Mouse (Mus musculus) fat pad, adult 2 months (tissue): ENCODE measurements around the gene Slc30a5.
A peak's percentile ranks its signal among the peaks of the same experiment; 100 is the strongest.
"Not testable (repeated sequence)": the region's sequence is repeated elsewhere in the genome, so short reads cannot be mapped to it uniquely, and the experiment has no call there.

Experiments
- DNase-seq: peaks from one replicate; pipeline ENCODE4 v3.0.0-alpha.2; 2011; ENCODE audit warnings: low read depth, low spot score; ENCODE audit errors: extremely low read depth

The Slc30a5 gene

DNA sequence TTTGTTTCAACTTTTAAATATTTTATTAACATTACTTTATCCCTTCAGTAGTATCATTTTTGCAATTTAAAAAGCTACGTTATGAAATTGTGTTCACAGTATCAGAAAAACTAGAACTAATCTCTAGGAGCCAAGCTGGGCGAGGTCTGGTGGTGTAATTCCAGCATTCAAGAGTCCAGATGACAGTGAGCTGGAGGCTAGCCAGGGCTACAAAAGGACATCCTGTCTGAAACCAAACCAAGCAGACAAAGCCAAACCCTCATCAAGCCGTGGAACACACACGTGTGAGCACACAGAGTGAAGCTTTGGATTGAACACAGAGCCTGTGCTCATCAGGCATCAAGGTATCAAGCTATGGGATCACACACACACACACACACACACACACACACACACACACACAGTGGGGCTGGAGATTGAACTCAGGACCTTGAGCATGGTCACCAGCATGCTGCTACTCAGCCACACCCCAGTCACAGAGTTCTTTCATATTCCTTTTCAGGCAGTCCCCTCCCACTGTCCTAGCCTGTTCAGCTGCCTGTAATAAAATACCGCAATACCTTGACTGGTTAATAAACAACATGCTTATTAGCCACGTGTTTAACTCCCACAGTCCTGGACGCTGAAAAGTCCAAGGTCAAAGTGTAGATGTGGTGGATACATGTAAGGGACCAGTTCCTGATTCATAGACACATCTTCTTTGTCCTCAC is 9.9 kb upstream of the Slc30a5 start:
- DNase-seq: no peak

DNA sequence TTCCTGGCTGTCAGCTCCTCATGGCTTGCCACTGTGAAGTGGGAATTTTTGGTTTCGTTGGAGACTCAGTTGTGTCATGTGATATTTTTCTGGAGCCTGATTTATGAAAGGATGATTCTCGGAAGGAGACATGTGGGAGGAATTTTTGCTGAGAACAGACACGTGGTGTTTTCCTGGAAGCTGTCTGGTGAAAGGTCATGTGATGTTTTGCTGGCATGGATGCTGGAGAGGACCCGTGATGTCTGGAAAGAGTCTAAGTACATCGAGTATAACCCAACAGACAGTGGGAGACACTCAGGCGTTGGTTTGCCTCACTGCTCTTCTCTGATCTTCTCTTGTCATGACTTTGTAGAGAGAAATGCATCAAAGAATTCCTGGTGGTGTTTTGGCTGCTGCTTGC is 8.5 kb upstream of the Slc30a5 start:
- no peak for DNase-seq

DNA sequence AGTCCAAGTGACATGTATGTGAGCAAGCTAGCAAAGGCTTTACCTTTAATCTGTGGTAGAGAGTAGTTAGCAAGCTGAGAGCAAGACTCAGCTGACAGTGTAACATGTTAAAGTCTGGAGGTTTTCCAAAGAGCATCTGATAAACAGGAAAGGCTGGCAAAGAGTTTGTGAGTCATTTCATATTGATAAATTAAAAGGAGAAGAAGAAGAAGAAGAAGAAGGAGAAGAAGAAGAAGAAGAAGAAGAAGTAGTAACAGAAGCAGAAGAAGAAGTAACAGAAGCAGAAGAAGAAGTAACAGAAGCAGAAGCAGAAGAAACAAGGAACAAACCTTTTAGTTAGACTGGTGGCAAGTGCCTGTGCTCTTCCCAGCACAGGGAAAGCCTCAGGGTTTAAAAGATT is 1.6 kb upstream of the Slc30a5 start:
- DNase-seq: no peak

DNA sequence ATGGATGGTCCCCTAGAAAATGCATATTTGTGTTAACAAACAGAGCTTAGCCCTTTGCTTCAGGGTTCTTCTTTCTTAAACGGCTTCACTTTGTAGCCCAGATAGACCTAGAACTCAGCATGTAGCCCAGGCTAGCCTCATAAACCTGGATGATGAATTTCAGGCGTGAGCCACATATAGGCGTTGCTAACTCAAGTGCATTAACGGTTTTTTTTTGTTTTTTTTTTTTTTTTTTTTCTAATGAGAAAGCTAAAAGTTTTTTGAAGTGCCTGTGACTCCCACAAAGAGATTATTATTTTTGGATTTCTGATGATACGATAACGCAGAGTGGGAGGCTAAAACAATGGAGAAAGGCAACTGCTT is 394 bp upstream of the Slc30a5 start:
- DNase-seq: no peak

DNA sequence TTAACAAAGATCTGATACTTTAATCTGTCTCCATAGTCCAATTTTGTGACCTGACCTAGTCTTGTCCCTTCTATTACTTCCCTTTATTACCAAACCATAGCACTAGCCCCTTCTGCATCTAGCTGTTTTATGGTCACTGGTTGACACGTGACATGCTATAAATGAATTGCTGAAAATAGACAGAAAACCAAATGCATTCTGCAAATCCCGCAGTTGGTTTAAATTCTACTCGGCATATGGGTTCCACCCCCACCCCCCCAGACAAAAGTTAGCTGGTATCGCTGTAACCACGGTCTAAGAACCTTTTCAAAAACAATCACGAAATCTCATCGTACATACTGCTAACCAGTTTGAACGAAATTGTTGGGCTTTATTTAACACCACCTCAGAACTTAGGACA is 1.0 kb downstream of the Slc30a5 start:
- no peak for DNase-seq

DNA sequence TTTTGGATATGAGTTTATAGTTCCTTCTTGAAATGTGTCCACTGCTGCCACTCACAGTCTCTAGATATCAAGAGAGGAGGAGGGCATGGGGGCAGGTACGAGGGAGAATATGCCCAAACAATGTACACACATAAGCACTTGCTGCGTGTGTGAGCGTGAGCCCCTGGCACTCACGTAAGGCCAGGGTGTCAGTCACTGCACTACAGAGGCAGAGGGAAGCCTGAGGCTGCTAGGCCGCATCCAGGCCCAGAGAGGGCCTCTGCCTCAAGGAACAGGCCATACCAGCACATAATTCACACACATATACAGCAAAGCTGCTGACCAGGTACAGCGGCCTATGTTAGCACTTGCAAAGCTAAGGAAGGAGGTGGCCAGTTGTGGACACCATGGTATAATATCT is 2.1 kb downstream of the Slc30a5 start:
- no peak for DNase-seq

DNA sequence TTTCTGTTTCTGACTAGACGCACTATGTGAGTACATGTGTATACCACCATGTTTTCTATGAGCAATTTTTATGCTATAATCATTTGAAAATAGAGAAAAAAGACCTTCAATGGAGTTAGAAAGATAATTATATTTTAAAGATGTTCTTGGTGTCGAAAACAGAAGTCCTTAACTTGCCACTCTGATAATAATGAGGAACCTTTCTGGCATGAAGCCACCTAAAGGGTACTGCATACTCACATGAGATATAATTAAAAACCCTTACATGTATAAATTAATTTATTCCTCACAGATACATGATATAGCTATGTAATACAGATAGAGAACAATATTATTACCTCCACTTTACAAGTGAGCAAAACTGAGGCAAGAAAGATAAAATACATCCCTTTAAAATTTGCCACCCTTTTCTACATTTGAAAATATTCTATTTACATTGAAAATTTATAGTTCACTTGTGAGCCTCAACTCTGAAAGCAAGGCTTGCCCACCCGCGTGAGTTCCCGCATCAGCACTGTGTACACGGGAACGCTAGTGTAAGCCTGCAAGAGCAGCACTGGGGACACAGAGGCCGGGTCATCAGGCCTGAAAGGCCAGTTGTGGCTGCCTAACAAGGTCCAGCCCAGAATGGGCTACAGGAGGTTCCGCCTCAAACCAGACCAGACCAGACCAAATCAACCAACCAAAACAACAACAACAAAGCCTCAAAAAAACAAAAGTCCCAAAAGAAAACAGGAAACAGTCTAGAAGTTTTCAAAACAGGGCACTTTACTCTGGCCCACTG is 7.4 kb downstream of the Slc30a5 start:
- DNase-seq: no peak

DNA sequence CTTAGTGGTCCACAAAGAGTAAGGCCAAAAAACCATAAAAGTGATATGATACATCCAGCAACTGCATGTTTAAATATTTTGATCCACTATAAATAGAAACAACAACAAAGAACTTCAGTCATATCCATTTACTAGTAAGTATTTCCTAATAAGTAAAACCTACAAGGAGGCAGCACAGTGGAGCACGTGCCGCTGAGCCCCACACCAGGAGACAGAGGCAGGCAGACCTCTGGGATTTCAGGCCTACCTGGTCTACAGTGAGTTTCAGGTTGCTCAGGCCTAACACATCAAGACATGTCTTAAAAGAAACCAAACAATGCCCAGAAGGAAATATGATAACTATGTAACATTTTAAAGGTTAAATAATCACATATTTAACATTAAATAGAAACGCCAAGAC is 8.3 kb downstream of the Slc30a5 start:
- no peak for DNase-seq

DNA sequence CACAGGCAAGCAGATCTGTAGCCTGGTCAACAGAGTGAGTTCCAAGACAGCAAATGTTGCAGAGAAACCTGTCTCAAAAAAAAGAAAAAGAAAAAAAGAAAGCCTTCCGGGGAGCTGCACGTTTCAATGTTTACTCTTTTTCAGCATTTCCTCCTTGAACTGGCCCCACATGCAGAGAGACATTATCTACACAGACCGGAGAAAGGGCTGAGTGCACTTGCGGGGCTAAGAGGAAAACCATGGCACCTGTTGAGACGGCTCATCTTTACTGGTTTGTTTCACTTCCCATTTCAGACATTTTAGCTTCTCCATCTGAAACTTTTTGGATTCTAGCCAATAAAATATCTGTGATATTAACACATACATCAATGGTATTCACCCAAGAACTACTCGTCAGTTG is 8.9 kb downstream of the Slc30a5 start:
- DNase-seq: no peak

DNA sequence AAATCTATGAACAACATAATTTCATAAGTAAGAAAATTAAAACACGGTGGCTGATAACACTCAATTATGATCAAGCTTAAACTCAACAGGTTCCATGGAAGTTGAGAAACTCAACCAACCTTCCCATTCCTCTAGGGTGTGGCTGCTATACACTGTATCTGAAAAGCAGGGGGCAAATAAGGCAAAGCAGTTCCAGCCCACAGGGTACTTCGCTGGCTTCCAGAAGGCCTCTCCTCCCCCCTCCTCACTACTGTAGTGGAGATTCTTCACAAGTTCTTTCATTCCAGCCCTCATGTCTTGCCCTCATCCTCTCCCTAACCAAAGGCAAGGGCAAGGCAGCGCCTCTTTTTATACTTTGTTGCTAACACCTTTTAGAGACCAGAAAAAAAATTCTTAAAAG is 9.4 kb downstream of the Slc30a5 start:
- no peak for DNase-seq

DNA sequence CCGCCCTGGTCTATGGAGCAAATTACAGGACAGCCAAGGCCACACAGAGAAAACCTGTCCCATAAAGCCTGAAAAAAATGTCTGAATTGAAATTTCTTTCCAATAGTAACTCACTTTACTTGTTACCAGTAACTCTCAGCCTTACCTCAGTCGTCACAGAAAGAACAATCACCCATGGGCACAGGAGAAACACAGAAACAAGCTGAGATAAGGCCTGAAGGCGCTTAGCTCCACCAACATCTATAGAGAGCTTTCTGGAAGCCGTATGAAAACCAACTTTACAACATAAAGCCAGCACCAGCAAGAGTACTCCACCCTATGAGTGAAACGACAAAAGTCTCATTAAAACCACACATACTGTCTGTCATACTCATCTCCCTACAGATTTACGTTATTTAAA is 18.8 kb downstream of the Slc30a5 start:
- no peak for DNase-seq

DNA sequence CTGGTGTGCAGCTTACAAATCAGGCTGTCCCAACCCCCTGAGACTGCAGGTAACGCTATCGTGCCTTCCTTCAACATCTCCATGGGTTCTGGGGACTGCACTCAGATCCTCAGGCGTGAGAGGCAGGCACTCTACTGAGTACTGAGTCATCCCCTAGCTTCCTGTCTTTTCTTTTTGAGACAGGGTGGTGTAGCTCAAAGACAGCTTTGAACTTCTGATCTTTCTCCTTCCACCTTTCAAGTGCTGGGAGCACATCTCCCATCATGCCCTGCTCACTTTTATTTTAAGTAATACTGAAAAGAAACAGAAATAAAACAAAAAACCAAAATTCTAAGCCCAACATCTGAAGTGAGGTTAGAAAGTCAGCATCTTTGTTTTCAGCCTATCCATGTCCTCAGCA is 27.5 kb downstream of the Slc30a5 start:
- no peak for DNase-seq

DNA sequence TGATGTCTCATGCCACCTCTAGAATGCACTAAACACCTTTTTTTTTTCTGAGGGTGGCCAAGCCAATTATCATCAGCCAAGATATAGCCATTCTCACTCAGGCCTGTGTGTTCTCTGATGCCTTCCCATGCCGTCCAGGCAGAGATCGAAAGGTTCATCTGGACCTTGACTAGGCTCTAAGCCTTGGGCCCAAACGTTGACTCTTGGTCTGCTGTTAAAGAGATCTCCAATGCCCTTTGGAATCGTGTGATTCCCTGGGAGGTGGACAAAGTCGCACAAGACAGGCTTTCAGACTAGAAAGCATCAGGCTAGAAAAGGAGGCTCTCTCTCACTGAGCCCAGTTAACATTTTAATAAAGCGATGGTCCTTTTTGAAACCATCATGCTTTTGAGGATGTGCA is 36.1 kb downstream of the Slc30a5 start:
- DNase-seq: no peak

DNA sequence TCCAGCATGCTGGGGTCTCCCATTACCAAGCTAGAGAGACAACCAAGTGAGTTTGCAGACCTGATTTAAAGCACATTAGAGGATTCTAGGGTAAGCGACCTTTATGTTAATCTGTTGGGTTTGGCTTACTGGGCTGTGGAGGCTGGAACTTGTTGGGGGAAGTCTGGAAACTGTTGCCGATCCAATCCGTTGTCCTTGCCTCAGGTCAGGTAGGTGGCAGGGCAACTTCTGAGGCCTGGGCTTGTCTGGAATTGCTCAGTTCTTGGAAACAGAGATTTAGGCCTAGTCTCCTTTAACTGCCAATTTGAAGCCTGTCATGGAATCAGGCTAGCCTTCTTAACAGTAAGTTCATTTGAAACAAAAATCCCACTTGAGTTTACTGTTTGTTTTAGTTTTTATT is 44.1 kb downstream of the Slc30a5 start:
- peak; percentile 82 for DNase-seq

DNA sequence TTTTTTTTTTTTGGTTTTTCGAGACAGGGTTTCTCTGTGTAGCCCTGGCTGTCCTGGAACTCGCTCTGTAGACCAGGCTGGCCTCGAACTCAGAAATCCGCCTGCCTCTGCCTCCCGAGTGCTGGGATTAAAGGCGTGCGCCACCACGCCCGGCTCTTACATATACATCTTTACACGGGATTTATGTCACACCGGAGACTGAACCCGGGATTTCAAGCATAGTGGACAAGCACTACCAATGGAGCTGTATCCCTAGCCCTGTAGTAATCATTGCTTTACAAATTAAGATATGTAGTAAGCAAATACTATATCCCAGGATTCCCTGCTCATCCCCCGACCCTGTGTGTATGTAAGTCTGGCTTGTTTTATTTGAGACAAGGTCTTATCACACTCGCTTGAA is 45.2 kb downstream of the Slc30a5 start:
- DNase-seq: not testable (repeated sequence)

DNA sequence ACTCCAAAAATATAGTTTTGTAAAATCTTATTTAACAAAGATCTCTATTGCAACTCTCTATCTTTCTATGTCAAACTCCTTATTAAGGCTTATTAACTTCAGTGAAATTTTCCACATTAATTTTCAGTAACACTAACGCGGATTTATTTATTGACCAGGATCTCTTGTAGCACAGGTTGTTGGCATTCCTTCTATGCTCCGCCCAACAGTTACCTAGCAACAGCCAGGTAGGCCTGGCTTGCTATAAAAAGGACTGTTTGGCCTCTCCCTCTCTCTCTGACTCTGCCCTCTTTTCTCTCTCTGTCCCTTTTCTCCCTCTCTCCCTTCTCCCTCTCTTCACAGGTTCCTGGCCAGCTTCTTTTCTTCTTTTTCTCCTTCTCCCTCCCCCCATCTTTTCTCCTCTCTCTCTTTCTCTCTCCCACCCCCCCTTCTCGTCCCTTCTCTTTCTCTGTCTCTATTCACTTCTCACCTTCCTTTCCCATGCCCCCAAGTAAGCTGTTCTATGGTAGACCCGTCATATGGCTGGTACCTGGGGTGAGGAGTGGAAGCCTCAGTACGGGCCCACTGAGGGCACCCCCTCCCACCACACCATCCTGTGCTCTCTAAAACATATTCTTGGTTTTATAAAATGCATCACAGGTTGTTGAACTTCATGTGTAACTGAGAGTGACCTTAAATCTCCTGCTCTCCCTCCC is 45.8 kb downstream of the Slc30a5 start:
- DNase-seq: no peak

DNA sequence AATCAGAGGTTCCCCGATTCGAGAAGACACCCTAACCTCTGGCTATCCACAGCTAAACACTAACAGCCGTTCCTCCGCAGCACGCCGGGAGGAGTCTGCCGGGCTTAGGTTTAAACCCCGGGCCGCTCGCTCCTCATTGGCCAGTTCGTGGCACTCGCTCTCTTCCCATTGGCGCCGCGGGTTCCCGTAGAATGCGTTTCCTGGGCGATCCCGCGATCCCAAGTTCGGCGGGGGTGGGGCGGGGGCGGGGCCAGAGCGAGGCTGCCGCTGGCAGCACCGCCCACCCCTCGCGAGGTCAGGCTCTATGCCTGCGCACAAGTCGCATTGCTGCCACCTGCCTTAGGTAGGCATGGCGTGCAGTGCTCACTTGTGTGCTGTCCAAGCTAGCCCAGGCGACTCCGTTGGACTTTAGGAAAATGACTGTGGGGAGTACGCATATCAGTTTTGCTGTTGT is 46.8 kb downstream of the Slc30a5 start, which contains the start of gene Ccnb1:
Ccnb1 (minus strand) TSS at position 157 of the 454 bp plus-strand sequence.
- no peak for DNase-seq

DNA sequence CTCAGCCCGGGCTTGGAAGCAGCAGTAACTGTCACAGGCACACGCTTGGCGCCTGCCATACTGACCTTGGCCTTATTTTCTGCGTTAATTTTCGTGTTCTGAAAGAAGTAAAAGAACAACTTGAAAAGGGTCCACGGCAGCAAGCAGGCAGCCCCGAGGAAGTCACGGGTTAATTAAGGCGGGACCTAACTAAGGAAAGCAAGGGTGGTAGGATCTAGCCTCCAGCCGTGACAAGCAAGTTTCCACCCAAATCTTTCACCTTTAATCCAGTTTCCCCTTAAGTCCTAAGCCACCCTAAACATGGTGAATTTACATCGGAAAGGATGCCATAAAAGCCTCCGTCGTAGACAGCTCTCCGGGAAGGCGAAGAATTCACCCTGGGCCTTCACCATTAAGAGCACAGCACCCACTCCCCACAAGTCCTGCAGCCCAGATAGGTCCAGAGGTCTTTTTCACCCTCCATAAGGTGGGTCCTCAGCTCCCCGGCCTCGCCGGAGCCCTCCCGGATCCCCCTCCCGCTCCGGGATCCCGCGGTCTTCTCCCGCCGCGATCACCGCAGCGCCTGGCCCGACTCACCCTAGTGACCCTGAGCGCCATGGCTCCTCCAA is 47.3 kb downstream of the Slc30a5 start:
- DNase-seq: no peak

DNA sequence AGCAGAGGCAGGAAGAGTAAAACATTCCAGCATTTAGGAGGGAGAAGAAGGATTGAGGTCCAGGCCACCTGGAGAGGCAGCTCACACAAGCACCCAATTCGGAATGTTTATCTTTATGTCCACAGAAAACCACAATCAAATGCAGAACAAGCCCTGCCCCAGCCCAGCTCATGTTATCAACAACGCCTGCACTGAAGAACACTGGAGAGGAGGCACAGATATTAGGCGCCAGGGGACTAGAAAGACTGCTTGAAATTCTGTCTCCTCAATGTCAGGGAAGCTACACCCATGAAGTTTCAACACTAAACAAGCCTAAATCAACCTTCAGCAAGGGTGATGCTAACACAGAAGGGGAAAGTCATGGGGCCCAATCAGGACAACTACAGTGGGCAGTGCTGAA is 55.7 kb downstream of the Slc30a5 start:
- no peak for DNase-seq

DNA sequence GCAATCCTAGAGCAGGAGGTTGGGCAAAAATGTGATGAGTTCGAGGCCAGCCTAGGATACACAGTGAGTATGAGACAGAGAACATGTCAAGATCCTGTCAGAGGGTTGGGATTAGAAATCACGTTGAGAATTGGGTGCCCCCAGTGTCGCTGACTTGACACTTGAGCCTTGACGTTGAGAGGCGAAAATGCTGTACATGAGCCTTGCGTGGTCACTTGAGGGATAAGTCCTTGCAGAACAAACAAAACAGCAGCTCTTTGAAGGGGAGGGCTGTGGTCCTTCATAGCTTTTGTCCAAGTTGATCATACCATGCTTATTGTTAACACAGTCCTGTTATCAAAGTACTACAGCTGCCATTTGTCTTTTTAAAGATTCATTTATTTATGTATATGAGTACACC is 56.5 kb downstream of the Slc30a5 start:
- no peak for DNase-seq

DNA sequence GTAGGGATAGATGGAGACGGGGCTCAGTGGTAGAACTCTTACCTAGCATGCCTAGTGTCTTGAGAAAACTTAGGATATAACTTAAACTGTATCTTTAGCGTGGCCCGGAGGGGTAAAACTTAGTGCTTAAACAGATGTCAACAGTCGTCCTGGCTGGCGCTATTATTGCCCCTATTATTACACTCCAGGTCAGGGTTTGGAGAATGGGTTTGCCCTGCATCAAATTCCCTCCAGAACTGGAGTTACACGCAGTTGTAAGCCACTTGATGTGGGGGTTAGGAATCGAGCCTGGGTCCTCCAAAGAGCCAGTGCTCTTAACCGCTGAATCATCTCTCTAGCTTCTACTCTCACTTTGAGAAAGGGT is 57.2 kb downstream of the Slc30a5 start:
- no peak for DNase-seq
